In genomic region chr11:54984581-54984980, GRCm38 (mm10) we compare ENCODE assay signal across 12 mouse cellular contexts. TPM values are rescaled to one million over a fixed set of nuclear protein-coding genes. Genes with fewer than 3 reads are reported as not detected.
DNase-seq lines count a peak whose midpoint lies in the region; ATAC-seq and TF ChIP-seq lines count a peak whose summit lies in the region.
"Had no signal": no experiment of that assay in that cellular context is flagged by ENCODE, and none has a peak within 500 bp of the region (broad histone marks: within the 10 kb centered on the region; RNA-seq: fewer than 3 reads in every experiment).

No protein-coding gene starts in this region.

- DNase-seq in forebrain, embryonic 11.5 days (ENCODE audit: low spot score), result no peak
- DNase-seq in intestine, embryonic 14.5 days (ENCODE audit: low spot score), result no peak
- no peak for DNase-seq in midbrain, embryonic 11.5 days (ENCODE audit: low spot score, missing footprints)
- DNase-seq in thymus, postnatal 25 days, result no peak

- H3K27me3 ChIP-seq in forebrain, embryonic 15.5 days, result no peaks in the 10 kb centered on the region
- H3K27me3 ChIP-seq in forebrain, embryonic 11.5 days (ENCODE audit: control insufficient read depth, insufficient read depth, low read length), result no peaks in the 10 kb centered on the region
- H3K27me3 ChIP-seq in intestine, embryonic 14.5 days (replicated peaks; ENCODE audit: control insufficient read depth, insufficient read depth, low read length), result no peaks in the 10 kb centered on the region
- no peaks in the 10 kb centered on the region for H3K27me3 ChIP-seq in intestine, postnatal 0 days (replicated peaks; ENCODE audit: control insufficient read depth, insufficient read depth, low read length)
- no peaks in the 10 kb centered on the region for H3K27me3 ChIP-seq in midbrain, embryonic 13.5 days
- H3K27me3 ChIP-seq in midbrain, embryonic 11.5 days (ENCODE audit: control insufficient read depth, insufficient read depth, low read length), result no peaks in the 10 kb centered on the region
- H3K27me3 ChIP-seq: heart, embryonic 15.5 days; limb, embryonic 13.5 days had no signal

- no peak overlapping the region for H3K27ac ChIP-seq in forebrain, embryonic 15.5 days (replicated peaks)
- no peak overlapping the region for H3K27ac ChIP-seq in forebrain, embryonic 11.5 days (ENCODE audit: low read depth, low read length)
- no peak overlapping the region for H3K27ac ChIP-seq in intestine, embryonic 14.5 days (ENCODE audit: low read depth)
- no peak overlapping the region for H3K27ac ChIP-seq in intestine, postnatal 0 days (ENCODE audit: low read depth, low read length)
- no peak overlapping the region for H3K27ac ChIP-seq in midbrain, embryonic 13.5 days
- H3K27ac ChIP-seq in midbrain, embryonic 11.5 days (ENCODE audit: low read depth, low read length), result no peak overlapping the region
- H3K27ac ChIP-seq: heart, embryonic 15.5 days; left cerebral cortex, adult 2 months; limb, embryonic 13.5 days; liver, embryonic 14.5 days; midbrain, embryonic 10.5 days had no signal

- 58% methylated on average over 4 of the region's 4 CpGs for WGBS in forebrain, embryonic 15.5 days
- WGBS in forebrain, embryonic 11.5 days, result 61% methylated on average over 4 of the region's 4 CpGs
- WGBS in intestine, embryonic 14.5 days, result 61% methylated on average over 4 of the region's 4 CpGs
- WGBS in intestine, postnatal 0 days, result 68% methylated on average over 4 of the region's 4 CpGs
- 62% methylated on average over 4 of the region's 4 CpGs for WGBS in midbrain, embryonic 13.5 days
- 62% methylated on average over 4 of the region's 4 CpGs for WGBS in midbrain, embryonic 11.5 days

- H3K9me3 ChIP-seq in forebrain, embryonic 15.5 days, result no peaks in the 10 kb centered on the region
- no peaks in the 10 kb centered on the region for H3K9me3 ChIP-seq in forebrain, embryonic 11.5 days (ENCODE audit: control insufficient read depth, low read length)
- no peaks in the 10 kb centered on the region; the same call in 1 of the 2 replicates for H3K9me3 ChIP-seq in intestine, embryonic 14.5 days (ENCODE audit: control insufficient read depth, low read length)
- no peaks in the 10 kb centered on the region for H3K9me3 ChIP-seq in intestine, postnatal 0 days (ENCODE audit: control insufficient read depth)
- no peaks in the 10 kb centered on the region for H3K9me3 ChIP-seq in midbrain, embryonic 13.5 days
- H3K9me3 ChIP-seq in midbrain, embryonic 11.5 days (ENCODE audit: control insufficient read depth, low read length), result no peaks in the 10 kb centered on the region
- H3K9me3 ChIP-seq: heart, embryonic 15.5 days; limb, embryonic 13.5 days; midbrain, embryonic 10.5 days had no signal

- H3K4me2 ChIP-seq in forebrain, embryonic 15.5 days (replicated peaks), result no peak overlapping the region
- no peak overlapping the region for H3K4me2 ChIP-seq in forebrain, embryonic 11.5 days (ENCODE audit: low read depth, low read length, severe bottlenecking)
- no peak overlapping the region for H3K4me2 ChIP-seq in intestine, embryonic 14.5 days (ENCODE audit: low read length)
- no peak overlapping the region for H3K4me2 ChIP-seq in intestine, postnatal 0 days (replicated peaks; ENCODE audit: low read depth)
- H3K4me2 ChIP-seq in midbrain, embryonic 13.5 days (replicated peaks), result no peak overlapping the region
- H3K4me2 ChIP-seq in midbrain, embryonic 11.5 days, result no peak overlapping the region
- H3K4me2 ChIP-seq: heart, embryonic 15.5 days; limb, embryonic 13.5 days had no signal

- H3K4me3 ChIP-seq in forebrain, embryonic 15.5 days, result no peak overlapping the region
- no peak overlapping the region for H3K4me3 ChIP-seq in forebrain, embryonic 11.5 days (ENCODE audit: low read depth, low read length)
- H3K4me3 ChIP-seq in intestine, embryonic 14.5 days (ENCODE audit: low read depth, low read length), result no peak overlapping the region
- no peak overlapping the region for H3K4me3 ChIP-seq in intestine, postnatal 0 days (ENCODE audit: low read depth, low read length)
- no peak overlapping the region for H3K4me3 ChIP-seq in midbrain, embryonic 13.5 days (replicated peaks)
- no peak overlapping the region for H3K4me3 ChIP-seq in midbrain, embryonic 11.5 days (ENCODE audit: low read depth, low read length)
- H3K4me3 ChIP-seq: heart, embryonic 15.5 days; left cerebral cortex, adult 2 months; limb, embryonic 13.5 days; midbrain, embryonic 10.5 days had no signal

- peaks cover 9% of the 10 kb centered on the region; the same call in 1 of the 2 replicates for H3K36me3 ChIP-seq in forebrain, embryonic 15.5 days
- no peaks in the 10 kb centered on the region for H3K36me3 ChIP-seq in forebrain, embryonic 11.5 days (ENCODE audit: control insufficient read depth, insufficient read depth, low read length)
- H3K36me3 ChIP-seq in intestine, embryonic 14.5 days (ENCODE audit: control insufficient read depth, insufficient read depth, low read length), result peaks cover 99% of the 10 kb centered on the region
- peaks cover 33% of the 10 kb centered on the region for H3K36me3 ChIP-seq in intestine, postnatal 0 days (ENCODE audit: control insufficient read depth, insufficient read depth)
- H3K36me3 ChIP-seq in midbrain, embryonic 13.5 days, result 0 out of 2 replicates have a peak, but pooled peaks cover 3% of the 10 kb centered on the region
- H3K36me3 ChIP-seq in midbrain, embryonic 11.5 days (ENCODE audit: control insufficient read depth, insufficient read depth, low read length), result no peaks in the 10 kb centered on the region

- ATAC-seq in forebrain, embryonic 15.5 days (replicated peaks), result peak; percentile 57; the same call in 1 of the 2 replicates
- no peak for ATAC-seq in forebrain, embryonic 11.5 days (replicated peaks; ENCODE audit: low FRiP score)
- peak; percentile 12; the same call in 1 of the 2 replicates for ATAC-seq in intestine, embryonic 14.5 days (replicated peaks; ENCODE audit: low FRiP score, low TSS enrichment, low read depth)
- ATAC-seq in intestine, postnatal 0 days, result no peak; the same call in 1 of the 2 replicates
- peak; percentile 17; the same call in 1 of the 2 replicates for ATAC-seq in midbrain, embryonic 13.5 days
- ATAC-seq in midbrain, embryonic 11.5 days (ENCODE audit: low FRiP score), result no peak

- TF ChIP-seq CTCF in intestine, postnatal 0 days (IDR thresholded peaks at IDR 0.05; ENCODE audit: low read depth), result no peak

- H3K4me1 ChIP-seq in forebrain, embryonic 15.5 days, result no peaks in the 10 kb centered on the region
- H3K4me1 ChIP-seq in forebrain, embryonic 11.5 days (replicated peaks; ENCODE audit: control insufficient read depth, insufficient read depth, low read length), result no peaks in the 10 kb centered on the region
- 0 out of 2 replicates have a peak, but pooled peaks cover 4% of the 10 kb centered on the region for H3K4me1 ChIP-seq in intestine, embryonic 14.5 days (replicated peaks; ENCODE audit: control insufficient read depth, insufficient read depth, low read length)
- no peaks in the 10 kb centered on the region for H3K4me1 ChIP-seq in intestine, postnatal 0 days (replicated peaks; ENCODE audit: control insufficient read depth, insufficient read depth, low read length)
- no peaks in the 10 kb centered on the region for H3K4me1 ChIP-seq in midbrain, embryonic 13.5 days (replicated peaks)
- H3K4me1 ChIP-seq in midbrain, embryonic 11.5 days (ENCODE audit: control insufficient read depth, insufficient read depth, low read length), result no peaks in the 10 kb centered on the region
- H3K4me1 ChIP-seq: limb, embryonic 13.5 days; midbrain, embryonic 10.5 days had no signal

- no peak overlapping the region for H3K9ac ChIP-seq in forebrain, embryonic 15.5 days (replicated peaks)
- H3K9ac ChIP-seq in forebrain, embryonic 11.5 days (ENCODE audit: low read length), result no peak overlapping the region
- no peak overlapping the region for H3K9ac ChIP-seq in intestine, embryonic 14.5 days (ENCODE audit: low read length)
- H3K9ac ChIP-seq in intestine, postnatal 0 days (ENCODE audit: low read depth, low read length), result no peak overlapping the region
- H3K9ac ChIP-seq in midbrain, embryonic 13.5 days (replicated peaks), result no peak overlapping the region
- H3K9ac ChIP-seq in midbrain, embryonic 11.5 days (ENCODE audit: low read length), result no peak overlapping the region
- H3K9ac ChIP-seq: heart, embryonic 15.5 days; limb, embryonic 13.5 days; liver, embryonic 14.5 days had no signal

RNA-seq across cellular contexts. Expression of gene Tnip1, which starts 21.9 kb away (rescaled TPM):
- 11.3 and 13.2 TPM in 2 replicates for polyA plus RNA-seq in forebrain, embryonic 15.5 days (2015; fragmentation: Nextera tagmentation; extraction: Ambion mirVana)
- 9.4 and 10.3 TPM in 2 replicates for polyA plus RNA-seq in forebrain, embryonic 11.5 days (2014; fragmentation: Nextera tagmentation; extraction: Ambion mirVana)
- polyA plus RNA-seq in intestine, embryonic 14.5 days (2014; fragmentation: Nextera tagmentation; extraction: Ambion mirVana), result 20.5 and 20.9 TPM in 2 replicates
- polyA plus RNA-seq in intestine, postnatal 0 days (2015; fragmentation: Nextera tagmentation; extraction: Ambion mirVana), result 29.9 and 30.3 TPM in 2 replicates
- polyA plus RNA-seq in midbrain, embryonic 13.5 days (2015; fragmentation: Nextera tagmentation; extraction: Ambion mirVana), result 13.4 and 14.4 TPM in 2 replicates
- polyA plus RNA-seq in midbrain, embryonic 11.5 days (2014; fragmentation: Nextera tagmentation; extraction: Ambion mirVana), result 8.9 and 9.9 TPM in 2 replicates

RNA-seq across cellular contexts. Expression of gene Anxa6, which starts 48.7 kb away (rescaled TPM):
- polyA plus RNA-seq in forebrain, embryonic 15.5 days (2015; fragmentation: Nextera tagmentation; extraction: Ambion mirVana), result 39.9 and 40.8 TPM in 2 replicates
- polyA plus RNA-seq in forebrain, embryonic 11.5 days (2014; fragmentation: Nextera tagmentation; extraction: Ambion mirVana), result 59.6 and 66.7 TPM in 2 replicates
- polyA plus RNA-seq in intestine, embryonic 14.5 days (2014; fragmentation: Nextera tagmentation; extraction: Ambion mirVana), result 327 and 365 TPM in 2 replicates
- 86.9 and 89.2 TPM in 2 replicates for polyA plus RNA-seq in intestine, postnatal 0 days (2015; fragmentation: Nextera tagmentation; extraction: Ambion mirVana)
- 30.7 and 36.5 TPM in 2 replicates for polyA plus RNA-seq in midbrain, embryonic 13.5 days (2015; fragmentation: Nextera tagmentation; extraction: Ambion mirVana)
- polyA plus RNA-seq in midbrain, embryonic 11.5 days (2014; fragmentation: Nextera tagmentation; extraction: Ambion mirVana), result 71.2 and 77.6 TPM in 2 replicates

Comparison
In these comparisons a context has a peak if more than half of its experiments do, and no peak if none do; other contexts are left out.
1. ATAC-seq: peak in forebrain, embryonic 15.5 days (single experiment), intestine, embryonic 14.5 days (single experiment) and midbrain, embryonic 13.5 days (single experiment); none in forebrain, embryonic 11.5 days (single experiment), intestine, postnatal 0 days (single experiment) and midbrain, embryonic 11.5 days (single experiment).